ENCODE assay signal across 24 mouse cellular contexts in the genomic region with DNA sequence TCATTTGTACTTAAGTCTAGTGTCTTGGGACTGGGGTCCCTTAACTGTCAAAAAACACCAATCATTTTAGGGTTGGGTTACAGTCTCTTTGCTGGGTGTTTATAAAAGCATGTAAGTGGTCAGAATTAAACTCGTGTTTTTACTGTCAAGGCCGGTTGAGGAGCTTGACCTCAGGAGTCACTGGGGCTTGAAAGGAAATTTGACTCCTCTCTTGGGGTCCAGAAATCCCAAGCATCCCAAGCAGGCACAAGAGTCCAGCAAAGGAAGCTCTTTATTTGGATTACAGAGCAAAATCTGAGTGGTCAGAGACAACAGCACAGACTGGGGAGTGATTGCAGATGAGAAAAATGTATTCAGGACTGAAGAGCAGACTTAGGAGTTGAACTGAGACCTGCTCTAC. TPM values are rescaled to one million over a fixed set of nuclear protein-coding genes. Genes with fewer than 3 reads are reported as not detected.
DNase-seq lines count a peak whose midpoint lies in the region; ATAC-seq lines count a peak whose summit lies in the region.
"Had no signal": no experiment of that assay in that cellular context is flagged by ENCODE, and none has a peak within 500 bp of the region (broad histone marks: within the 10 kb centered on the region; RNA-seq: fewer than 3 reads in every experiment).

No protein-coding gene starts in this region.

- no peak overlapping the region for H3K9ac ChIP-seq in kidney, embryonic 14.5 days (ENCODE audit: low read depth, low read length)
- H3K9ac ChIP-seq: embryonic facial prominence, embryonic 12.5 days; heart, embryonic 15.5 days; hindbrain, embryonic 12.5 days had no signal

- no peaks in the 10 kb centered on the region for H3K36me3 ChIP-seq in kidney, embryonic 14.5 days (ENCODE audit: control insufficient read depth, insufficient read depth, low read length)
- H3K36me3 ChIP-seq: embryonic facial prominence, embryonic 12.5 days; heart, embryonic 15.5 days; hindbrain, embryonic 12.5 days had no signal

- H3K9me3 ChIP-seq in kidney, embryonic 14.5 days (ENCODE audit: control insufficient read depth, low read length) = peaks cover 5% of the 10 kb centered on the region; the same call in 1 of the 2 replicates
- H3K9me3 ChIP-seq: heart, embryonic 15.5 days; hindbrain, embryonic 12.5 days had no signal

- H3K4me3 ChIP-seq in kidney, embryonic 14.5 days (ENCODE audit: low read length) = no peak overlapping the region
- H3K4me3 ChIP-seq: embryonic facial prominence, embryonic 12.5 days; heart, adult 2 months; heart, embryonic 15.5 days; hindbrain, embryonic 12.5 days had no signal

- WGBS in kidney, embryonic 14.5 days = 3% methylated on average over 2 of the region's 2 CpGs

- no peaks in the 10 kb centered on the region for H3K4me1 ChIP-seq in kidney, embryonic 14.5 days (ENCODE audit: control insufficient read depth, insufficient read depth, low read length)
- H3K4me1 ChIP-seq: embryonic facial prominence, embryonic 12.5 days; heart, embryonic 15.5 days; hindbrain, embryonic 12.5 days had no signal

- no peaks in the 10 kb centered on the region for H3K27me3 ChIP-seq in kidney, embryonic 14.5 days (ENCODE audit: control insufficient read depth, insufficient read depth, low read length)
- H3K27me3 ChIP-seq: embryonic facial prominence, embryonic 12.5 days; heart, embryonic 15.5 days; hindbrain, embryonic 12.5 days; Patski had no signal

- peak; percentile 66; the same call in 1 of the 2 replicates for ATAC-seq in kidney, embryonic 14.5 days (ENCODE audit: low FRiP score, low TSS enrichment)
- ATAC-seq: activated CD4-positive, CD25-positive, alpha-beta regulatory T cell, adult 4 months; forebrain, embryonic 16.5 days; hindbrain, embryonic 16.5 days; inflammation-experienced regulatory T-cells, adult 6 months; Patski had no signal

- H3K27ac ChIP-seq in kidney, embryonic 14.5 days (ENCODE audit: low read depth, low read length) = peak overlapping the region; percentile 38; the same call in 1 of the 2 replicates
- H3K27ac ChIP-seq: embryonic facial prominence, embryonic 12.5 days; heart, adult 2 months; heart, embryonic 15.5 days; hindbrain, embryonic 12.5 days had no signal

- H3K4me2 ChIP-seq in kidney, embryonic 14.5 days (replicated peaks; ENCODE audit: low read depth, low read length) = no peak overlapping the region
- H3K4me2 ChIP-seq: embryonic facial prominence, embryonic 12.5 days; heart, embryonic 11.5 days; heart, embryonic 15.5 days; hindbrain, embryonic 12.5 days had no signal

- DNase-seq in kidney, postnatal 36 days = no peak
- peak; percentile 24 for DNase-seq in Muller cell, postnatal 12 days (ENCODE audit: inconsistent ontology term)
- DNase-seq in embryo, embryonic 11 days = peak; percentile 44
- DNase-seq in mesoderm, embryonic 11.5 days (ENCODE audit: low read depth, low spot score) = peak; percentile 41
- no peak for DNase-seq in urinary bladder, postnatal 36 days (ENCODE audit: low spot score in 2 of 2)
- no peak for DNase-seq in gastrocnemius, postnatal 25 days
- DNase-seq: adrenal gland, postnatal 14 days; cerebellum, adult 18-20 months; cerebellum, adult 9-11 months; cerebellum, postnatal 36 days; gastrocnemius, postnatal 10 days; heart, adult 2 months; heart, postnatal 14 days had no signal

RNA-seq across cellular contexts. Expression of a gene that starts 7.7 kb away (rescaled TPM):
- 4.3 and 6.6 TPM in 2 replicates for polyA plus RNA-seq in kidney, embryonic 14.5 days (2014; fragmentation: Nextera tagmentation; extraction: Ambion mirVana)
- under 1 TPM; 0.32 to 0.36 TPM for total RNA-seq in gastrocnemius, postnatal 25 days (2021)

RNA-seq across cellular contexts. Expression of a gene that starts 28.4 kb away (rescaled TPM):
- polyA plus RNA-seq in kidney, embryonic 14.5 days (2014; fragmentation: Nextera tagmentation; extraction: Ambion mirVana) = 33.4 and 54.9 TPM in 2 replicates
- 1 to 10 TPM; 7.5 to 9.0 TPM for total RNA-seq in gastrocnemius, postnatal 25 days (2021)

RNA-seq across cellular contexts. Expression of a gene that starts 29.0 kb away (rescaled TPM):
- 0.27 and 0.37 TPM in 2 replicates for polyA plus RNA-seq in kidney, embryonic 14.5 days (2014; fragmentation: Nextera tagmentation; extraction: Ambion mirVana)
- total RNA-seq in gastrocnemius, postnatal 25 days (2021) = 1 to 10 TPM; 8.7 to 9.1 TPM
- polyA plus RNA-seq: activated CD4-positive, CD25-positive, alpha-beta regulatory T cell, adult 4 months; inflammation-experienced regulatory T-cells, adult 6 months had no signal

RNA-seq across cellular contexts. Expression of a gene that starts 29.7 kb away (rescaled TPM):
- polyA plus RNA-seq in kidney, embryonic 14.5 days (2014; fragmentation: Nextera tagmentation; extraction: Ambion mirVana) = 0.12 TPM in 1 of 2 replicates, not detected in the other
- total RNA-seq in gastrocnemius, postnatal 25 days (2021) = 1 to 10 TPM; 1.2 to 2.0 TPM
- total RNA-seq: adrenal gland, adult 18-20 months; heart, adult 2 months had no signal
- polyA plus RNA-seq: activated CD4-positive, CD25-positive, alpha-beta regulatory T cell, adult 4 months; embryonic facial prominence, embryonic 12.5 days; heart, embryonic 11.5 days had no signal

RNA-seq across cellular contexts. Expression of a gene that starts 55.5 kb away (rescaled TPM):
- 7.0 and 8.6 TPM in 2 replicates for polyA plus RNA-seq in kidney, embryonic 14.5 days (2014; fragmentation: Nextera tagmentation; extraction: Ambion mirVana)
- 1 to 10 TPM in 1 of 2 experiments, under 1 TPM in 1; 0.77 to 1.6 TPM for total RNA-seq in gastrocnemius, postnatal 25 days (2021)

Comparison
In these comparisons a context has a peak if more than half of its experiments do, and no peak if none do; other contexts are left out.
1. DNase-seq: peak in Muller cell, postnatal 12 days (single experiment), embryo, embryonic 11 days (single experiment) and mesoderm, embryonic 11.5 days (single experiment); none in kidney, postnatal 36 days (0 of 2), urinary bladder, postnatal 36 days (0 of 2) and gastrocnemius, postnatal 25 days (single experiment).